Mouse (Mus musculus) heart, postnatal 0 days (tissue): ENCODE data around the gene Gpr137.
"Not testable (repeated sequence)": the region's sequence is repeated elsewhere in the genome, so short reads cannot be mapped to it uniquely, and the experiment has no call there.

ENCODE experiments used
- CTCF ChIP-seq: IDR thresholded peaks from 2 replicates; pipeline ENCODE4 v1.5.1; 2016; ENCODE audit warnings: antibody characterized with exemption, control low read depth, low read depth
- EP300 ChIP-seq: IDR thresholded peaks from 2 replicates; pipeline ENCODE4 v1.6.1; 2016; ENCODE audit warnings: antibody characterized with exemption, low read depth

- TF ChIP-seq CTCF, EP300: not testable (repeated sequence)
Measured at GRCm38 (mm10) chr19:6910306-6910705, 32.0 kb downstream of the Gpr137 start.
